Mouse (Mus musculus) erythroid progenitor cell, adult 5-6 weeks (primary cell): ENCODE results near the gene Dennd5b. TPM values are rescaled to one million over a fixed set of nuclear protein-coding genes. Genes with fewer than 3 reads are reported as not detected.
"Not testable (repeated sequence)": the region's sequence is repeated elsewhere in the genome, so short reads cannot be mapped to it uniquely, and the experiment has no call there.

Experiments
- ATAC-seq: replicated peaks from 2 replicates; pipeline ENCODE4 v1.8.0; 2016; ENCODE audit warnings: moderate number of reproducible peaks, mild to moderate bottlenecking, moderate TSS enrichment, inconsistent platforms; ENCODE audit not compliant: poor library complexity, low FRiP score, severe bottlenecking
- total RNA-seq, 2 experiments: library from RNA; stranded (forward) in 1 of 2; stranded (reverse) in 1 of 2; fragments of 150-400 nt in 1 of 2; fragments of 186-747, 209-891 nt in 1 of 2; gene quantifications; 2 replicates each; pipeline versions ENCODE4 v1.2.3 to v1.2.4; 2015 to 2017; ENCODE audit warnings: low replicate concordance in 2 of 2

Dennd5b gene
- total RNA-seq (2015; ENCODE audit: low replicate concordance) (2.5 and 3.6 TPM in 2 replicates), total RNA-seq (2017; ENCODE audit: low replicate concordance) (0.91 and 6.2 TPM in 2 replicates)

DNA sequence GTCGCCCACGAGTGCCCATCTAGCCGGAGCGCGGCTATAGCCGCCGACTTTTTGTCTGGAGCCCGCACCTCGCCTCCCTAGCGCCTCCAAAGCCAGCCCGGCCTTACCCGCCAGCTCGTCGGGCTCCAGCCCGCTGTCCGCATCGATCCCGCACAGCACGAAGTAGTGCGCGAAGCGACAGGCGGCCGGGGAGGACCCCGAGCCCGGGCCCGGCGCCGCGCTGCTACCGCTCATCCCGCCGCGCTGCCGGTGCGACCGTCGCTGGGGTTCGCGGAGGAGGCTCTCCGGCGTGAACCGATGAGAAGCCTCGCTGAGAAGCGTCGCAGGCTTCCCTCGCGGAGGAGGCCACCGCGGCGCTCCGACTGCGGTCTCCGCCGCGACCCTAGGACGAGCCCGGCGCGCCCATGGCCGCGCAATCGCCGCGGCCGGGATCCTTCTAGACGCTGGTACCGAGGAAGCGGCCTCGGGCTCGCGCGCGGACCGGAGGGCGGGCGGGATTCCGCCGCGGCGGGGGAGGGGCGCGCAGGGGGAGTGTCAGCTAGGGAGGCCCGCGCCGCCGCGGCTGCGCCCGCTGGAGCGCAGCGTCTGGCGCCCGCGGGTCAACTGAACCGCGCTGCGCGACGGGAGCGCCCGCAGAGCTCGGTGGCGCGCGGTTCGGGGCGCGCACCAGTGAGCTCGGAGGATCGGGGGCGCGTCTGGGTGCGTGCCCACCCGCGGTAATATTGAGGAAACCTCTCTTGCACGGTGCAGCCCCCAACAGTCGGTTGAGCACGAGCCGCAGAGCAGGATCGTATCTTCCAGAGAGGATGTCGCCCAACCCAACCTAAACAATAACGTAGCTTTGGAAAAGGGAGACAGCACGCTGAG is at the start of gene Dennd5b:
Gene Dennd5b (minus strand): TSS at position 605 of the 867 bp plus-strand sequence.
- ATAC-seq = no peak

DNA sequence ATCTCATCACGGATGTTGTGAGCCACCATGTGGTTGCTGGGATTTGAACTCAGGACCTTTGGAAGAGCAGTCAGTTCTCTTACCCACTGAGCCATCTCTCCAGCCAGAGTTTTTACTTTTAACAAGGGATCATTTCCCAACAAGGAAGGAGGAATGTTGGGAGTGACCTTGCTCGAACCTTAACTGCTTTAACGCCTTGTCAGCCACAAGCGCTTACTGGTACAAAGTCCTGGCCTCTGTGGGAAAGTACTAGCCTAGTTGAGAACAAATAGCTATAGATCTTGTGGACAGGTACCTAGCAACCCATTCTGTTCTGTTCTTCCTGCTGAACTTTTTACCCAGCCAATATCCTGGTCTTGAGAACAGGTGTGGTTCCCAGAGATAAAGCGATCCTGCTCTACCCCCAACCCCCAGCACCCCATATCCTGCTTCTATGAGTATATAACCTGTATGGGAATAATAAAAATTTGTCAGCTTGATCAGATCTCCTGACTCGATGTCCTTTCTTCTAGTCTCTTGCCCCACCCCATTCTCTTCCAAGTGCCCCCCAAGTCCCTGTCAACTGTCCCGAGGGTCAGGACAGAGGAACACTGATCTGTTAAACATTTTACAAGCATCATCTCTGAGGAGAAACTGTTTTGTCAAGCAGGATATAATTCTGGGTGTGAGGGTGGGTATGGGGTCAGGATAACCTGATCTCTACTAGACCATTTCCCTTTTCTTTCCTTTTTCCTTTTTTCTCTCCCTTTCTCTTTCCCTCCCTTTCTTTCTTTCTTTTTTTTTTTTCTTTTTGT is 47.2 kb upstream of the Dennd5b start:
- ATAC-seq = no peak

DNA sequence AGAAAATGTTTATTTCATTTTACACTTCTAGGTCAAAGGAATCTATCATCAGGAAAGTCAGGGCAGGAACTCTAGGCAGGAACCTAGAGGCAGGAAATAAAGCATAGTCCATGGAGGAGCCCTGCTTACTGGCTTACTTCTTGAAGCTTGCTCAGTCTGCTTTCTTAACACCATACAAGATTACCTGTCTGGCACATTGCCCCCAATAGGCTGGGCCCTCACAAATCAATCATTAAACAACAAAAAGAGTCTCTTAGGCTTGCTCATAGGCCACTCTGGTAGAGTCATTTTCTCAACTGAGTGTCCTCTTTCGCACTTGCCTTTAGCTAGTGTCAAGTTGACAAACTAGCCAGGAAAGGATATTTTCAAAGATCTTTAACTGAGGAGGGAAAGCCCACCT is 43.7 kb upstream of the Dennd5b start:
- no peak for ATAC-seq

DNA sequence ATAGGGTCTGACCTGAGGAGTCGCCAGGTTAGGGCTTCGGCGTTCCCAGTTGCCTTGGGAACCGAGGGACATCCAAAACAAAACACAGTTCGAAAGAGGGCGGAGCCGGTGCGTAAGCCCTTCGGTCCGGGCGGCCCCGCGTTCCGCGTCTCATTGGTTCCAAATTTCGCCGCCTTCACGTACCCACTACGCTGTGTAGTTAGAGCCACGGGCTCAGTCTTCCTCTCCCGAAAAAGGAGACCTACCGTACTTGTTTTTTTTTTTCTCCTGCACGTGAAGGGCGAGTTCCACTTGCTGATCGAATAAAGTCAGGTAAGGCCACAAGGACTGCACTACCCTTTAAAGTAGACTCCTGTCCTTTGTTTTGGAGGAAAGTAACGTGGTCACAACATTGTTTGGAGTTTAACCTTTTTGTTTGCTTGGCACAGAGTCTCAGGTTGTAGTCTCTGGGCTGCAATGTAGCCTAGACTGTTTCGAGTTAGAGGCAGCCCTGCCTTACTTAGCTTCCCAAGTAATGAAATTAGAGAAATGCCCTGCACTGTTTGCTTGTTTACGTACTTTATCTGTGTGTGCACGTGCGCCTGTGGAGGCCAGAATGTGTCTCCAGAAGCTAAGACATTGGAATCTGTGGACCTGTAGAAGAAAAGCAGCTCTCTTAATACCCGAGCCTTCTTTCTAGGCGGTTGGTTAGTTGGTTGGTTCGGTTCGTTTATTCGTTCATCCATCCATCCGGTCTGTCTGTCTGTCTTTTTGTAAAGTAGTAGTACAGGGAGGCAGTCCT is 40.1 kb upstream of the Dennd5b start:
- ATAC-seq = peak; percentile 96

DNA sequence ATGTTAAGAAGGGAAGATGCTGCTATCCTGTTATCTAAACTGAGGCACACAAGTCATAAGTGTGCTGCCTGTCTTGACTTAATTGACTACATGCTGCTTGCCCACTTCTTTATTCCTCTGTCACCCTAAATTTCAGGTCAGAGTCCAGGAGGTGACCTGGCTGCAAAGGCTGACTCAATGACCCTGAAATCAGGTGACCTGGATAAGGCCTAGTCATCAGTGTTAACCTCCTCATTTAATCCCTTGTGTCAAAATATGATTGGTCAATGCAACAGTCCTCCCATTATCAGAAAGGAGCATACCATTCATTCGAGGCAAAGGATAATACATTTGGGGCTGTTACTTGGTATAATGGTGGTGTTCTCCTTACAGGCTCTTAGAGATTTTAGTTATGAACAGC is 38.0 kb upstream of the Dennd5b start, which contains the start of gene Etfbkmt:
Gene Etfbkmt (plus strand): TSS at position 379 of the 400 bp plus-strand sequence.
- no peak for ATAC-seq

DNA sequence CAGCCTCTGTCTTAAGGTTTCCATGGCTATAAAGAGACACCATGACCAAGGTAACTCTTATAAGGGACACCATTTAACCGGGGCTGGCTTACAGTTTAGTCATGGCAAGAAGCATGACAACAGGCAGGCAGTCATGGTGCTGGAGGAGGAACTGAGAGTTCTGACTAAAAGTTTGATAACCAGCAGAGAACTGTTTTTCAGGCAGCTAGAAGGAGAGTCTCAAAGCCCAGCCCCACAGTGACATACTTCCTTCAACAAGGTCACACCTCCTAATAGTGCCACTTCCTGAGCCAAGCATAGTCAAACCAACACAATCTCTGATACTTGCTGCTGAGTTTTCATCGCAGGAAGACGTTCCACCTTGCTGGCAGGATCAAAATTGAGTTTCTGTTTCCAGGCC is 37.5 kb upstream of the Dennd5b start:
- no peak for ATAC-seq

DNA sequence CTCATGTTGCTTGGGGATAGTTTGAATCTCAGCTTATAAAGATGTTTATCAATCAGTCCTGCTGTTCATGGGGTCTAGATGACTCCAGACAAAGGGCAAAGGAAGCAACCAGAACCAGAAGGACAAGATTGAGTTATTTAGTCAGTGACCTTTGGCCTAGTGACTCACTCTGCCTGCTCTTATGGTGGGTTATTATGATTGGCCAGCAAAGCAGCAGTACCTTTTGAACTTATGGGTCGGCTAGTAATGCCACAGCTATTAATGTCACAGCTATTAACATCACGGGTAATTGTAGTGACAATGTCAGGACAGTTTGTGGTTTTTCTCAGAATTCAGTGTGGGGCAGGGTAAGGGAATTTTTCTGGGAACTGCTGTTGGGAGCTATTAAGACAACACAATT is 36.5 kb upstream of the Dennd5b start:
- no peak for ATAC-seq

DNA sequence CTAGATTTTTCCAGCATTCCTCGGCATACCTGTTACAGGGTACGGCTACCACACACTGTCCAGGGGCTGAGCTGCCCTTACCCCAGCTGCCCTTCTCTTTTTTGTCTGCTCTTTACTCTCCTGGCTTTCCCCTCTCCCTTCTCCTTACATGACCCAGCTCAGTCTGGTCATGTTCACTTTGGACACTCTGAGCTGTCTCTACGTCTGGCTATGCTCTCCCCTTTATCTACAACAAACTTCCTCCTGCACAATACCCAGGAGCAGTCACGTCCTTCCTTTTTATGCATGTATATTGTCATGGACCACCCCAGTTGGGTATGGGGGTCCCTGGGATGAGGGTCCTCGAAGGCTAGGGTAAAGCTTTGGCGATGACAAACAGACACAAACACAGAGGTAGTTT is 34.2 kb upstream of the Dennd5b start:
- ATAC-seq = no peak

DNA sequence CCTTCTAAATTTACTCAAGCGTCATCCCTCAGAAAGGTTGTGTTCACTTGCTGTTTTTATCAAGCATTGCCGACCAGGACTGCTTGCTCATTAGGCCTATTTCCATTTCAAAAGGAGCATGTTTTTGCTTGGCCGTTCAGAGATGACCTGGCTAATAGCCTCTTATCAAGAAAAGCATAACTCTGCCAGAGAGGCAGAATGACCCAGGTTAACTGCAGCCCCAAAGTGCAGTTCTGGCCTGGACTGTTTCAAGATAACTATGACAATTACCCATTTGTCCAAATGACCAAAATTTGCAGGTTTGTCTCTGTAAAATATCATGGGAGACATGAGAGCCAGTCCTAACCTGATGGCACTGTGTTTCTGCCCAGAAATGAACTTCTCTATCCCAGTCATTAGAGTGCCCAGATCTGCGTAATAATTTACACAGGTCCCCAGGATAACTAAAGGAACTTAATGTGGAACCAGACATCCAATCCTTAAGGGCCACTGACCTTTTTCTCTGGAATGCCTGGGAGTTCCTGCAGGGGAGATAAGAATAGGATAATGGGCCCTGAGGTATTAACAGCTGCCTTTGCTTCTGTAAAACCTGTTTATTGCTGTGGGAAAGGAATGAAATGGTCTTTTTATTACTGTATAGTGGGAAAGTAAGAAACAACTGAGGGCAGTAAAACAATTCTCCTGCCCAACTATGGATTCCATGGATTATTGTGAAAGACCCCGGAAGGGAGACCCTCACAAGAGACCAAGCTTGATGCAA is 33.1 kb upstream of the Dennd5b start:
- ATAC-seq = no peak

DNA sequence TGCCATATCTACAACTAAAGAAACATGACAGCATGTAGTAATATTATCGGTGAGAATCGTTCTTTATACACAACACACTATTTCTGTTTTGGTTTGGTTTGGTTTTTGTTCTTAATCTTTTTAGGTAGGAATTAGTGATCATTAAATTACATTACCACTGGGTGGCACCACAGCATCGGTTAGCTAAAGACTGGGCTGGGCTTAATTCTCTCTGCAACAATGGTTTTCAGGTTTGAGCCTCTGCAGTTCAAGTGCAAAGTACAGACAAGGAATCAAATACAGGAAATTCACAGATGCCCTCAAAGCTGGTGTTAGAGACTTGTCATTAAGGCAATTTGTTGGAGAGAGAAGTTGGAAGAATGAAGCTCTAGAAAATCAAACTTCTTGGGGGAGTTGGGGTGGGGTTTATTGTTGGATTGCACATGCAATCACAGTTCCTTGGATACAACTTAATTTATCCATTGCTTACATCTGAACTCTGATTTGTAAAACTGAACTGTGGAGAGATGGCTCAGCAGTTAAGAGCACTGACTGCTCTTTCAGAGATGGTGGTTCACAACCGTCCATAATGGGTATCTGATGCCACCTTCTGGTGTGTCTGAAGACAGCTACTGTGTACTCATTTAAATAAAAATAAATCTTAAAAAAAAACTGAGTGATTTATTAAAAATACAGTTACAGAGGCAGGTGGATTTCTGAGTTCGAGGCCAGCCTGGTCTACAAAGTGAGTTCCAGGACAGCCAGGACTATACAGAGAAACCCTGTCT is 31.0 kb upstream of the Dennd5b start:
- no peak for ATAC-seq

DNA sequence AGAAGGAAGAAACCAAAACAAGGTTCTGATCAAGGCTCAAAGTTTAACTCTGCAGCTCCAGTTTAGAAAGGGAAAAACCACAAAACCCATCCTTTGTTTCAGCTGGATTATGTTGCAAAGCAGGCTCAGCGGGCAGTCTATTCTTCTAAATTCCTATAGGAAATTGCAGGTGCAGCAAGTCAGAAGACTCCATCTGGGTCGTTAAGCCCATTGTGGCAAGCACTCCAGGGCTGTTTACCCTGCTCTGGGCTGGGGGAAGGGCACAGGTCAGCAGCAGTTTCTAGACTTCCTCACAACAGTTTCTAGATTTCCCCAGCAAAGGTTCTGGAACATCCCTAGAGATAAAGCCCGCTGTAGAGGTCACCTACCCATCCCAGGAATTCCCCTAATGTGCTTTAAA is 29.6 kb upstream of the Dennd5b start:
- ATAC-seq = no peak

DNA sequence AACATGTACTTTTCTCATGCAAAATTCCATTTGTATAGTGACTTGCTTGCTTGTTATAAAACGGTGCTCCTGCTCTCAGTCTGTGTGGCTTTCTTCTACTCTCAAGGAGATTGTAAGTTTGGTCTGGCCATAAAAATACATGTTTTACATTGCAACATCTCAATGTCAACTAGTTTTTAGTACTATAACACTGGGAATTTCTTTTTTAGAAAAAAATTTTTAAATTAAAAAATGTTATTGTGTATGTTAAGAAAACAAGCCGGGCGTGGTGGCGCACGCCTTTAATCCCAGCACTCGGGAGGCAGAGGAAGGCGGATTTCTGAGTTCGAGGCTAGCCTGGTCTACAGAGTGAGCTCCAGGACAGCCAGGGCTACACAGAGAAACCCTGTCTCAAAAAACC is 28.4 kb upstream of the Dennd5b start, which contains the start of gene Gm10203:
Gene Gm10203 (plus strand): TSS at position 301 of the 400 bp plus-strand sequence.
- ATAC-seq = not testable (repeated sequence)

DNA sequence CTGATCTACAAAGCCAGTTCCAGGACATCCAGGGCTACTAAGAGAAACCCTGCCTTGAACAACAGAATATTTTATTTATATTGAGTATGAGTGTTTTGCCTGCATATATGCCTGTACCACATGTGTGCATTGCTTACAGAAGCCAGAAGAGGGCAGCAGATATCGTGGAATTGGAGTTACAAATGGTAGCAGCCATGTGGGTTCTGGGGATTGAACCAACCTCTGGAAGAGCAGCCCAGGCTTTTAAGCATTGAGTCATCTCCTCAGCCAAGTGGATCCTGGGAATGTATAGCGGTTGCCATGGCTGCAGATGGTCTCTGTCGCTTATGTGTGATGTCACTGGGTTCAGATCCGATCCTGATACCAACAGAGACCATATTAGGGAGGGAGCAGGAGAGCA is 25.2 kb upstream of the Dennd5b start:
- ATAC-seq = peak; percentile 56

DNA sequence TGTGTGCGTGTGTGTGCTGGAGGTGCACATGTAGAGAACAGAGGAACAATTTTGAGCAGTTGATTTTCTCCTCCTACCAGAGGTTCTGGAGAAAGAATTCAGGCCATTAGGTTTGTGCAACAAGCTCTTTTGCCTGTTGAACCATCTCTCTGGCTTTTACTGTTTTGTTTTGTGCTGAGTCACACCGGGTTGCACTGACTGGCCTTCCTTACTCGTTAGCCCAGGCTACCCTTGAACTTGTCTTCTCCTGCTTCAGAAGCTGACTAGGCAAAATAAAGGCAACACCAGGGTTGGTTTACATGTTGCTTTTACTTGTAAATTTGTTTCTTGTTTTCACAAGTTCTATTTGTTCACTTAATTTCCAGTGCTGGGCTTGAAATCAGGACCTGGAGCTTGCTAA is 21.6 kb upstream of the Dennd5b start:
- ATAC-seq = no peak

DNA sequence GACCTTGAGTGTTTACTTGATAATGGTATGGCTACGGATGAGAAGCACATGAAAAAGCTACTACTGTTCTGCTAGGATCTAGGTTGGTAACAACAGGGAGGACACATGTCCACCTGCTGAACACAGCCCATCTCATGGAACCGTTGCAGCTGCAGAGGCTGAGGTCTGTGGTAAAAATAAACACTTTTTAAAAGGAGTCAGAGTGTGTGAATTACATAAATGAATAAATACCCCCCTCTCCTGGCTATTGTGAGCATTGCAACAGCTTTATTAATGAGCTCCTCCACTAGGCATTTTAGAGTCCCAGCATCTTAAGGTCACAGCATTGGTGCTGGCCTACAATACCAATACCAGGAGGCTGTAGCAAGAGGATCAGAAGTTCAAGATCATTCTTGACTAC is 18.4 kb upstream of the Dennd5b start:
- peak; percentile 65 for ATAC-seq

DNA sequence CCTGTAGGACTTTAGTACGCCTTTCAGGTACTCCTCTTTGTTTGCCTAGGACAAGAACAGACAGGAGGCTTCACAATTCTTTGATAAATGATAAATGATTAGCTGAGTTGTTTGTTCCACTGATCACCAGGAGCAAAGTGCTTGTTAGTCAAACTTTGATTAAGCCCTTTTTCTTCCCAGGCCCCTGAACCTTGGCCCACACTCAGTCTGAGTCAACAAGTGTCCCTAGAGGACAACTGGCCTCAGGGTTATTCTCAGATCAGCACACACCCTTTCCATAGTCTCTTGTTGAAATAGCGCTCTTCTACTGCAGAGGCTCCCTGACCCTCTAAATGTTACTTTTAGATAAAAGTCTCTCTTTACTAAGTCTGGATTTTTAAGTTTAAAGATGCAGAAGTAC is 17.5 kb upstream of the Dennd5b start:
- ATAC-seq = no peak

DNA sequence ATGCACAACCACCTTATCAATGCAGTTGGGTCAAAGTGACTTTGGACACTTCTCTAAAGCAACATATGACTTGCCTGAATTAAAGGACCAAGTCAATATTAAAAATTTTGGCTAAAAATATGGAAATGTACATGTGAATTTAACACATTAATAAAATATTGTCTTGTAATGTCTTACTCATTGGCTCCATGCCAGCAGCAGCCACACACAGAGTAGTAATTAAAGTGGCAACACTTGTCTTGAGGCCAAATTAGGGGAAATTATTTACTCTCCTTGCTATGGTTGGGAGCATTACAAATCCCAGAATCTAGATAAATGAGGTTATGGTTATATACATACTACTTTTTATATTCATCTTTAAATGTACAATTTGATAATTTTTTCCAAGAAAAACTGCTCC is 15.5 kb upstream of the Dennd5b start:
- no peak for ATAC-seq

DNA sequence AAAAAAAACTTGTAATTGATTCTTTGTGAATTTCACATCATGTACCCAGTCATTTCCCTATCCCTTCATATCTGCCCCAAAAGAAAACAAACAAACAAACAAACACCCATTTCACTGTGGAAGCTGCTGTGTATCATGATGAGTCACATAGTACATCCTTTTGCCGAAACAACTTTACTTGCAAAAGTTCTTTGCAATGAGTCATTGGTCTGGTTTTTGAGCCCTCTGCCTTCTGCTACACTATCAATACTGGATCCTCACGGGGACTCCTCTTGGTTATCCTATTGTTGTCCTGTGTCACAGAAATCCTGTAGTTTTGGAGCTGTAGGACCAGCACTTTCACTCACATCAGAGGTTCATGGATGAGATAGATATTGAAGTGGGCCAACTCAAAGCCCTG is 7.4 kb upstream of the Dennd5b start:
- no peak for ATAC-seq

DNA sequence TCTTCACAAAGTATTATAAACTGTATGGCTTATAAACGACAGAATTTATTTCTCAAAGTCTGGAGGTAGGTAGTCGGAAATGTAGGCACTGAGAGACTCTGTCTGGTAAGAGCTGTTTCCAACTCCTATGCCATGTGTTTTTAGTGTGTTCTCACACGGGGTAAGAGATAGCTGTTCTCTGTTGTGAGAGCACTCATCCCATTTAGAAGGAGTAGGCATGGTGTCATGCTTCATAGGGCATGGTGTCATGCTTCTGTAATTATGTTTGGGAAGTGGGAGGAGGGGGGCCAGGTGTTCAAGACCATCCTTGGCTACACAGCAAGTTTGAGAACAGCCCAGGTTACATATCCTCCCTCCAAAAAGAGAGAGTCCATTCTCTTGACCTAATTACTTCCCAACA is 6.1 kb upstream of the Dennd5b start:
- no peak for ATAC-seq
